Mouse (Mus musculus) spleen, postnatal 36 days (tissue): ENCODE results near the gene Cnnm1.

Source experiments
- DNase-seq, 2 experiments: peaks; one replicate each; pipeline ENCODE4 v3.0.0; 2022; ENCODE audit warnings: low spot score in 2 of 2, mixed read lengths in 1 of 2

Gene Cnnm1

DNA sequence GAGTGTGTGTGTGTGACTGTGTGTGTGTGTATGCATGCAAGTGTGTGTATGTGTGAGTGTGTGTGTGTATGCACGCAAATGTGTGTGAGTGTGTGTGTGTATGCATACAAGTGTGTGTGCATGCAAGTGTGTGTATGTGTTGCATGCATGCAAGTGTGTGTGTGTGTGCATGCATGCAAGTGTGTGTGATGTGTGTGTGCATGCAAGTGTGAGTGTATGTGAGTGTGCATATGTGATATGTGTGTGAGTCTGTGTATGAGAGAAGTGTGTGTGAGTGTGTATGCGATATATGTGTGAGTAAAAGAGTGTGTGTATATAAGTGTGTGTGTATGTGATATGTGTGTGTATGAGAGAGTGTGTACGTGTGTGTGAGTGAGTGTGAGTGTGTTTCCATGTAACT, 95.1 kb downstream of the Cnnm1 start:
- no peak for DNase-seq

DNA sequence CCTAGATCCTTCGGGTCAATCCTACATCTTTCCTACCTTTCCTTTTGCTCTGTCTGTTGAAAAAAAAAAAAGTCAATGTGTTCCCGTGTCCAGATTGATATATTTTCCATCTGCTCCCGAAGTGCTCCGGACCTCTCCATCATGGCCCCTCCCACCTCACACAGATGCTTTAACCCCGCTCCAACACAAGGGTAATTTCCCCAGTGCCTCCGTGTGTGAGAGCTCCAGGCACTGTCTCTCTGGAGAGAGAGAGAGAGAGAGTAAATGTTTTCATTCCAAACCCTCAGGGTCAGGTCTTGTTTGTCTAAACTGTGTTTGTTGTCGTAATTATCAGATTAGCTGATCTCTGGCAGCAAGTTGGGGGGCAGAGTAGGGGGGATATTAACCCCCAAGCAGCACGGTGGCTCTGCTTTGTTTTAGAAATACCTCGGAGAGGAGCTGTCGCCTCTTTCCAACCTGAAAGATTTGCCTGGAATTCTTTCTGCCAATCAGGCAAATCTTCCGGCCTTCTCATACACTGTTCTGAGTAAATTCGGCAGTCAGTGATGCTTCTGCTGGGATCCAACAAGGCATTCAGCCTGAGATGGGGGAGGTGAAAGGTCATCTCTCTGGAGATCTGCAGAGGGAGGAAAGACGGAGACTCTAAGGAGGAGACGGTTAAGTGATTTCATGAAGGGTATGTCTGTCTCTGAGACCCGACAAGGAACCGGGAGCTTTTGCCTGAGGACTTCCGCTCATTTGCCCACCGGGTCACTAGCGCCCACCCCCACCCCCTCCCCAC, 106.3 kb downstream of the Cnnm1 start:
- DNase-seq: no peak
